14 mouse cellular contexts compared by ENCODE assay signal in genomic region chr5:23858001-23858400, GRCm38 (mm10).
"Had no signal": no experiment of that assay in that cellular context is flagged by ENCODE, and none has a peak within 500 bp of the region (broad histone marks: within the 10 kb centered on the region; RNA-seq: fewer than 3 reads in every experiment).

No protein-coding gene starts in this region.

- H3K9ac ChIP-seq: liver, embryonic 14.5 days; lung, embryonic 14.5 days; midbrain, embryonic 12.5 days; midbrain, embryonic 15.5 days; neural tube, embryonic 12.5 days; stomach, embryonic 15.5 days had no signal

- H3K4me3 ChIP-seq: midbrain, embryonic 10.5 days; midbrain, embryonic 12.5 days; midbrain, embryonic 15.5 days; neural tube, embryonic 12.5 days; stomach, embryonic 15.5 days had no signal

- DNase-seq: lung, adult 18-20 months; lung, postnatal 4 days; right cerebral cortex, postnatal 14 days; thymus, adult 18-20 months; thymus, postnatal 14 days; thymus, postnatal 36 days had no signal

- H3K27me3 ChIP-seq: midbrain, embryonic 12.5 days; midbrain, embryonic 15.5 days; neural tube, embryonic 12.5 days; stomach, embryonic 15.5 days had no signal

- H3K27ac ChIP-seq: liver, embryonic 14.5 days; midbrain, embryonic 10.5 days; midbrain, embryonic 12.5 days; midbrain, embryonic 15.5 days; neural tube, embryonic 12.5 days; stomach, embryonic 15.5 days; stomach, postnatal 0 days had no signal

- H3K4me1 ChIP-seq: midbrain, embryonic 10.5 days; midbrain, embryonic 12.5 days; midbrain, embryonic 15.5 days; neural tube, embryonic 12.5 days had no signal
